Comparison of ENCODE assay signal across 7 mouse cellular contexts in the genomic region with DNA sequence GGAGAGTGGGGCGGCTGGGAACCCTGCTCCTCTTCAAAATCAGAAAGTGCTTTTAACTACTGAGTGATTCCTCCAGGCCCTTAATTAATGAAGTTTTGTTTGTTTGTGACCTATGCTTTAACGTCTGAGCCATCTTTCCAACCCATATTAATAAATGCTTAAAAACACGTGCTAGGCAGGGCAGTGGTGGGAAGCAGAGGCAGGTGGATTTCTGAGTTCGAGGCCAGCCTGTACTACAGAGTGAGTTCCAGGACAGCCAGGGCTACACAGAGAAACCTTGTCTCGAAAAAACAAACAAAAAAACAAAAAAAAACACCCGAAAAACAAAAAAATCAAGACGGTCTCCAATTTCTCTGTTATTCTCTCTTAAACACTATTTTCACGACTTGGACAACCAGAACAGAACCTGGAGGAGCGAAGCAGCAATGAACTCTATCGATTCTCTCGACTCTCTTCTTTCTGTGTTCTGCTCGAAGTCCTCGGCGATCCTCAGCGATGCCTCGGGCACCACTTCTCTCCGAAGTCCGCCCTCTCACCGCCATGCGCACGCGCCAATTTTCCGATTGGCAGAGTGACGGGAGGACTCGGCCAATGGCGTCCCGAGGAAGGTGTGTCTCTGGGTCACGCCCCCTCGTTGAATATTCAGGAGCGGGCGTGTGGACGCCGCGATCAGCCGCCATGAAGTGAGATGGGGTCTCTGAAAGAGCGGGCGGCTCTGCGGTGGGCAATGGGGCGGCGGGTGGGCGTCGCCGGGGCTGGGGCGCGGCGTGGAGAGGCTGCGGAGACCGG. TPM values are rescaled to one million over a fixed set of nuclear protein-coding genes. Genes with fewer than 3 reads are reported as not detected.
DNase-seq lines count a peak whose midpoint lies in the region; ATAC-seq lines count a peak whose summit lies in the region.

A gene (plus strand): TSS at position 634 of the 789 bp plus-strand sequence.

- no peak within 1 kb of the TSS for H3K27ac ChIP-seq in intestine, embryonic 16.5 days (ENCODE audit: low read length)
- no peak within 1 kb of the TSS; the same call in 1 of the 2 replicates for H3K27ac ChIP-seq in midbrain, embryonic 11.5 days (ENCODE audit: low read depth, low read length)

- 7% methylated on average over 39 of the region's 48 CpGs for WGBS in intestine, embryonic 16.5 days
- WGBS in midbrain, embryonic 11.5 days = 7% methylated on average over 47 of the region's 48 CpGs

- H3K4me1 ChIP-seq in intestine, embryonic 16.5 days (ENCODE audit: control insufficient read depth, insufficient read depth, low read length) = peaks cover 11% of the 10 kb centered on the region
- peaks cover 10% of the 10 kb centered on the region for H3K4me1 ChIP-seq in midbrain, embryonic 11.5 days (ENCODE audit: control insufficient read depth, insufficient read depth, low read length)

- intact Hi-C loops in left cerebral cortex, postnatal 36 days (cut with DNase I) = no loop called here

- H3K27me3 ChIP-seq in intestine, embryonic 16.5 days (replicated peaks; ENCODE audit: control insufficient read depth, insufficient read depth, low read length) = no peaks in the 10 kb centered on the region
- H3K27me3 ChIP-seq in midbrain, embryonic 11.5 days (ENCODE audit: control insufficient read depth, insufficient read depth, low read length) = no peaks in the 10 kb centered on the region

- H3K36me3 ChIP-seq in intestine, embryonic 16.5 days (ENCODE audit: control insufficient read depth, insufficient read depth, low read length) = peaks cover 18% of the 10 kb centered on the region
- peaks cover 12% of the 10 kb centered on the region for H3K36me3 ChIP-seq in midbrain, embryonic 11.5 days (ENCODE audit: control insufficient read depth, insufficient read depth, low read length)

- peak; percentile 99 for ATAC-seq in intestine, embryonic 16.5 days
- ATAC-seq in midbrain, embryonic 11.5 days (ENCODE audit: low FRiP score) = peak; percentile 95

- H3K9ac ChIP-seq in intestine, embryonic 16.5 days (ENCODE audit: low read depth, low read length) = peak within 1 kb of the TSS; percentile 75
- H3K9ac ChIP-seq in midbrain, embryonic 11.5 days (ENCODE audit: low read length) = peak within 1 kb of the TSS; percentile 87

- DNase-seq in adrenal gland, adult 8-10 months = peak; percentile 98
- DNase-seq in embryo, embryonic 9.5 days (ENCODE audit: extremely low spot score) = peak; percentile 98
- peak; percentile 97 to 99 for DNase-seq in gastrocnemius, postnatal 4 days (ENCODE audit: low spot score in 2 of 2)
- peak; percentile 99 for DNase-seq in left cerebral cortex, postnatal 36 days (ENCODE audit: low spot score in 2 of 2)
- peak; percentile 100 for DNase-seq in midbrain, embryonic 11.5 days (ENCODE audit: low spot score, missing footprints)
- peak; percentile 98 for DNase-seq in skeletal muscle tissue, adult 2 months (ENCODE audit: low read depth, low spot score)

- H3K4me3 ChIP-seq in intestine, embryonic 16.5 days (ENCODE audit: low read length) = peak within 1 kb of the TSS; percentile 73
- peak within 1 kb of the TSS; percentile 98 for H3K4me3 ChIP-seq in midbrain, embryonic 11.5 days (ENCODE audit: low read depth, low read length)

- H3K9me3 ChIP-seq in intestine, embryonic 16.5 days (ENCODE audit: control insufficient read depth, low read length) = no peaks in the 10 kb centered on the region
- no peaks in the 10 kb centered on the region for H3K9me3 ChIP-seq in midbrain, embryonic 11.5 days (ENCODE audit: control insufficient read depth, low read length)

- H3K4me2 ChIP-seq in intestine, embryonic 16.5 days (ENCODE audit: low read depth, low read length) = peak within 1 kb of the TSS; percentile 87
- peak within 1 kb of the TSS; percentile 92 for H3K4me2 ChIP-seq in midbrain, embryonic 11.5 days

RNA-seq across cellular contexts. Expression of the gene that starts here (rescaled TPM):
- total RNA-seq in adrenal gland, adult 8-10 months (2022) = 10 to 100 TPM; 31.0 to 44.8 (median 39.2) TPM
- 10 to 100 TPM; 18.6 to 21.0 TPM for total RNA-seq in gastrocnemius, postnatal 4 days (2021)
- polyA plus RNA-seq in intestine, embryonic 16.5 days (2015; fragmentation: Nextera tagmentation; extraction: Ambion mirVana) = 15.5 and 17.6 TPM in 2 replicates
- total RNA-seq in left cerebral cortex, postnatal 36 days (2021) = 10 to 100 TPM; 26.1 to 40.0 TPM
- polyA plus RNA-seq in midbrain, embryonic 11.5 days (2014; fragmentation: Nextera tagmentation; extraction: Ambion mirVana) = 10.3 and 10.9 TPM in 2 replicates
